Mouse (Mus musculus): ENCODE data around the gene Naa15.
A peak's percentile ranks its signal among the peaks of the same experiment; 100 is the strongest.
"Not testable (repeated sequence)": the region's sequence is repeated elsewhere in the genome, so short reads cannot be mapped to it uniquely, and the experiment has no call there.

Naa15 gene

DNA sequence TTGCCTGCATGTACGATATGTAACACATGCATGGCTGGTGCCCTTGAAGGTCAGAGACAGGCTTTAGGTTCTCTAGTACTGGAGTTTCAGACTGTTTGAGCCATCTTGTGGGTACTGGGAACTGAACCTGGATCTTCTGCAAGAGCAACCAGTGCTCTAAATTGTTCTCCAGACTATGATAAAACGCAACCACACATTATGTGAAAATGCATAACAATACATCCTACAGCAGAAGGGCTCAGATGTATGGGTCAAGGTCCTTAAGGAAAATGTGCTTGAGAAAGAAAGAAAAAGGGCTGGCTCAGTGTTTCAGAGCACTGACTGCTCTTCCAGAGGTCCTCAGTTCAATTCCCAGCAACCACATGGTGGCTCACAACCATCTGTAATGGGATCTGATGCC is 21.3 kb upstream of the Naa15 start:
- no peak for DNase-seq (ENCODE audit: low read depth, low spot score)

DNA sequence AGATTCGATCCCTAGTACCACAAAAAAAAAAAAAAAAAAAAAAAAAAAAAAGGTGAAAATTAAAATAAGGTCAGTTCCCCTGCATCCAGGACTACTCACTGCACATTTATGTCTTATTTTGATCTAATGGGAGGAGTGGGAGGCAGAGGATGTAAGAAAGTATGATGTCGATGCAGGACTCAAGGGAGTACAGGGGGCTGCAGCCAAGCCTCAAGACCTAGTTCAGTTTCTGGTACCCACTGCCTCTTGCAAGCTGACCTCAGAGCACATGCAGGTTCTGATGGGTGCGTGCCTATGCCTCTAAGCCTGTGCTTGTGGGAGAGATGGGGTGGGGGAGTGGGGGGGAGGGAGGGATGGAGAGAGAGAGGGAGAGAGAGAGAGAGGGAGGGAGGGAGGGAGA is 20.1 kb upstream of the Naa15 start:
- DNase-seq (ENCODE audit: low read depth, low spot score): no peak

DNA sequence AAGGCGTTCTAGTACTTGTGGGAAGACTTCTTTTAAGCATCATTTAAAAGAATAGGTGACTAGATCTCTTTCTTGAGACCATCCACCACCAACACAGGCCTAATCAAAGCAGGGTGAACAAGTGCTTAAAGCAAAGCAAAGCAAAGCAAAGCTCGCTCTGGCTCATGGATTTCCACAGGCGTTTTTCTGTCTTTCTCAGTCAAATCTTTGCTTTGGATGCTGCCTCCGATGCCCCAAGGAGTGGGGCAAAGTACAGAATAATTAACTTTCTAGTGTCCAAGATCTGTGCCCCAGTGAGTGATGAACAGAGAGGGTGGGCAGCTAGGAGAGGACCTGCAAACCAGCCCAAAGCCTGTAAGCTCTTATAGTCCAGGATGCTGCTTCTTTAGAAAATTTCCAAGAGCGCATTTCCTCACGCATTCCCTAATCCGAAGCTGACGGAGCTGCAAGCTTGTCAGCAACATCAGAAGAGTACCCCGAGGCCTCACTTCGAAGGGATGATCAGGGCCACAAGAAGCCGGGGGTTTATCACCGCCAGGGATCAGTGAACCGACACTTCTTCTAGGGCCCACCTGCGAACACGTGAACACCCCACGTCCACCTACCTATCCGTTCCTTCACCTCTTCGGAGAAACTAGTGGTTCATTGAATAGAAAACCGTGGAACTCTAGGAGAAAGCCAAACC is 19.3 kb upstream of the Naa15 start:
- DNase-seq (ENCODE audit: low read depth, low spot score): no peak

DNA sequence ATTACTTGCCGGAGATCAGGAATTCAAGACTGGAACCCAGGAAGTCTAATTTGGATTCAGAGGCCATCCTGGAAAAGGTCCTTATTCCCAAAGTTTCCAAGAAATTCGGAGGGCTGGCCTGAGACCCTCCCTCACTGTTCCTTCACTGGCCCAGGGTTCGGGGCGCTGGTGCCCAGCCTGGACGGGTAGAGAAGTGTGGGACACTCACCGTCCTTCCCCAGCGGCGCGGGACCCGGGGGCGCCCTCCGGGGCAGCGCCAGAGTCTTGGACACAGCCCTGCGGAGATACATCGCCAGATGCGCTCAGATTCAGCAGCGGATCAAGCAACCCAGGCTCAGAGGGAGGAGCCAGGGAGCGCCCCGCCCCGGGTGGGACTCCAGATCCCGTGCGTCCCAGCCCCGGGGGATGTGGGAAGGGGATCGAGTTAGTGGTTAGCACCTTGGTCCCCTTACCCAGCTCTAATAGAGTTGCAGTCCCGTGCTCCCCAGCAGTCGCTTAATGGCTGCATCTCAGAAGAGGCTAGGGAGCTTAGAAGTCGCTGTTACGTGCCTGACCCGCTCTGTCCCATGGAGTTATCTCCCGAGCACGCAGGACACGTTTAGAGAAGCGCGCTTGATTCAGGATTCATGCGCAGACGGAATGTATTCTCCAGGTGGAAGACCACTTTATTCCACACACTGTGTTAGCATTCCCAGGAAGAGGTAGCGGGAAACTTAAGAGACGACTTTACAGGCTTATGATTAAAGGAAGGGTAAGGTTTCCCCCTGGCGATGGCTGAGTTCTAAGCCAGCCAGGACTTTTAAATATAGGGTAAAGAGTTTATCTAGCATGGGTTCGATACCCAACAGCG is 18.5 kb upstream of the Naa15 start, which contains the start of gene Mgarp:
Gene Mgarp (minus strand): TSS at position 520 of the 850 bp plus-strand sequence.
- DNase-seq (ENCODE audit: low read depth, low spot score): peak; percentile 70

DNA sequence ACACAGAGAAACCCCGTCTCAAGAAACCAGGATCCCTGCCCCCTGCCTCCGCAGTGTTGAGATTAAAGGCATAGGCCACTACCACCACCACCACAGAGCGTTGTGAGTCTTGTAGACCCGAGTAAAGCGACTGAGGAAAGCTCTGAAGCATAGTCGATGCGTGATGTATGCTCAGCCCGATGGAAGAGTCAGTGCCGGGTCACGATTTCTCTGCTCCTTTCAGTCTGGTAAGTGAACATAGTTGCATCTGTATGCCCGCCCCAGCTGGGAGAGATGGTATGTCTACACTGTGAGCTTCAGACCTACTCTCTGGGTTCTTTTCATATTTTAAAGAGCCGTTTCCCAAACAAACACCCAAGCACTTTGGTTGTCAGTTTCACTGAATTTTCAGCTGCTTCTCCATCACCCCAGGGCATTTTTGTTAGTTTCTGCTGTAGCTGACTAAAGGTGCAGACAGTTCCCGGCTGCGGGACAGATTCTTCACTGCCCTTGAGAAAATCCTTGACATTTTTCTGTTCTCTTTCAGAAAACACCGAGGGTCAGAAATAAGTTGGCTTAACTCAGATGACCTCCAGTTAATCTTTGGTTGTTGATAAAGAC is 17.1 kb upstream of the Naa15 start:
- DNase-seq (ENCODE audit: low read depth, low spot score): no peak

DNA sequence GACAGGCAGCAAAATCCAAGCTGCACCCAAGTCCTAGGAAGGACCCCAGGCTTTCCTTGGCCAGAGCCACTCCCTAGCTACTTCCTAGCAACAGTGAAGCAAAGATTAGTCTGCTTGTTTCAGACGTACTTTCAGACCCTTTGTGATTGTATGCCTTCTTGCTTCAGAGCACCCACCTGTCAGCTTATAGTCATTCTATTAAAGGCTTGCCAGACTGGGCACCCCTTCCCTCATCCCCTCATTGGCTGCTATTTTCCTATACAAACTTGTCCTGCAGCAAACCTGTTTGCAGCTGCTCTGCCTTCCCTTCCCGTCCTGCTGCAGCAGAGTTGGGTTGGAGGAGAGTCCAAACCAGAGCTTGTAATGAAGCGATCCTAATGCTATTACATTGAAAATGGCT is 16.3 kb upstream of the Naa15 start:
- DNase-seq (ENCODE audit: low read depth, low spot score): no peak

DNA sequence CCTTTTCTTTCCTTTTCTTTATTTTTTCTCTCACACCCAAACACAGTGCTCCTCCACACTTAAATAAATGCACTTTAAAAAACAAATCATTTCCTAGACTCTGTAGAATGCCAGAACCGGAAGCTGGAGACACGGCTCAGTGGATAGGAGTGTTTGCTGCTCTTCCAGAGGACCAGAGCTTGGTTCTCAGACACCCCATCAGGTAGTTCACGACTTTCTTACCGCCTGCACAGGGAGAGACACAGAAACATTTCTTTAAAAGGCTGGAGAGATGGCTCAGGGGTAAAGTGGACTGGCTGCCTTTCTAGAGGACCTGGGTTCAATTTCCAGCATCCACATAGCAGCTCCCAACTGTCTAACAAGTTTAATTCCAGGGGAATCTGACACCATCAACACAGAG is 15.4 kb upstream of the Naa15 start:
- DNase-seq (ENCODE audit: low read depth, low spot score): no peak

DNA sequence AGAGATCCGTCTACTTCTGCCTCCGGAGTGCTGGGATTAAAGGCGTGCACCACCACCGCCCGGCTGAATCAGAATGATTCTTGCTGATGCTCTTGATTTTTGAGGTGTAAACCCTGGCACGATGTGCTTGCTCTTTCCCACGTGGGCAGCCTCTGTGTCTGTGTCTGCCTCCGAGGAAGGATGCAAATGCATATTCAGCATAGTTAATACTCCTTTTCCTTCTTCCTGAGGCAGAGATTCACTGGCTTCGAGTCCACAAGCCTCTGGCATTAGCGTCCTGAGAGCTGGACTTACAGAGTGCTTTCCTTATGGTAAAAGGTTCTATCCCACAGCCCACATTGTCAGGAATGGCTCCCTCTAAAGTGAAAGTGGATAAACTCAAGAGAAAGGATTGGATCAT is 14.3 kb upstream of the Naa15 start:
- DNase-seq (ENCODE audit: low read depth, low spot score): no peak

DNA sequence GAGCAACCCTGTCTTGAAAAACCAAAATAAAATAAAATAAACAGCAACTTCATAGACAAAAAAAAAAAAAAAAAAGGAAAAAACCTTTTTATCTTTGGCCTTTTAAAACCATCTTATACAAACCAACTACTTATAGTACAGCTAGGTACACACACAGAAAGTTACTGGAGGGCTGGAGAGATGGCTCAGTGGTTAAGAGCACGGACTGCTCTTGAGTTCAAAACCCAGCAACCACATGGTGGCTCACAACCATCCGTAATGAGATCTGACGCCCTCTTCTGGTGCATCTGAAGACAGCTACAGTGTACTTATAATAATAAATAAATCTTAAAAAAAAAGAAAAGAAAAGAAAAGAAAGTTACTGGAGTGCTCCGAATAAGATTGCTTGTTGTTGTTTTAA is 12.9 kb upstream of the Naa15 start:
- DNase-seq (ENCODE audit: low read depth, low spot score): not testable (repeated sequence)

DNA sequence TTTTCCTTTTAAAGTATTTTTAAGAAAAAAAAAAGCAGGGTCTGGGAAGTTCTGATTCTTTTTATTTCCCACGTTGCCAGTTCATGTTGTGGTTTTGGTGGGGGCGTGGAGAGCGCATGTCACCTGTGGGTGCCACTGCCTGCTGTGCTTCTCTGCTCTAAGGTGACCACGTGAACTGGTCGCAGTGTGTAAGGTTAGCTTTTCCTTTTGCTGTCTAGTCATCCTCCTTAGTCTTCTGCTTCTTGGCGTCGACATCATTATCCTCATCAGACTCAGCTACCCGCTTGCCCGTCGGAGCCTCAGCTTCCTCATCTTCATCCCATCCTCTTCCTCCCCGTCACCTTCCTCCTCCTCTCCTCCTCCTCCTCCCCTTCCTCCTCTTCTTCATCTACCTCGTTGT is 12.3 kb upstream of the Naa15 start:
- DNase-seq (ENCODE audit: low read depth, low spot score): no peak

DNA sequence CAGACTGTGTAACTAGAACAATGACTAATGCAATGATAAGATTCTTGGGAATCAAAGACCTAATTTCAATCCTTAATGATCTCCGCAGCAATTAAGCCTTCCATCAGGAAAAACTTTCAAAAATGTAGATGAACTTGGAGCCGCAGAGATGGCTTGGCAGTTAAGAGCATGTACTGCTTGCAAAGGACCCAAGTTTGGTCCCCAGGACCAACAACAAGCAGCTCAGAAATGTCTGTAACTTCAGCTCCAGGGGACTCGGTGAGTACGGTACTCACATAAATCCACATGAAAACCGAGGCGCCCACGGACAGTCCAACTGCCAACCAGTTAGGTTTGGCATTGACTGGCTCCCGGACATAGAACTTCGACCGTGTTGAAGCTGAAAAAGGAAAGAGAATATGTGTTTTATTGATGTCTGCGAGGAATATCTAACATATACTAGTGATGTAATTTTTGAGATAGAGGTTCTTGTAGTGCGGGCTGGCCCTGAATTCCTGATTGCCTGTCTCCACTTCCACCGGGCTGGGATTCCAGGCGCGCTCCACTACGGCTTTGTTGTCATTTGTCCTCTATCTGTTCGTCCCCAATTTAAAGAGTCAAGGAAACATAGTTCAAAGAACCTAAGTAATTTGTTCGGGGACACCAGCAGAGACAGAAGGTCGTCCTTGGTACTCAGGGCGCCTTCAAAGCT is 6.9 kb upstream of the Naa15 start:
- DNase-seq (ENCODE audit: low read depth, low spot score): no peak

DNA sequence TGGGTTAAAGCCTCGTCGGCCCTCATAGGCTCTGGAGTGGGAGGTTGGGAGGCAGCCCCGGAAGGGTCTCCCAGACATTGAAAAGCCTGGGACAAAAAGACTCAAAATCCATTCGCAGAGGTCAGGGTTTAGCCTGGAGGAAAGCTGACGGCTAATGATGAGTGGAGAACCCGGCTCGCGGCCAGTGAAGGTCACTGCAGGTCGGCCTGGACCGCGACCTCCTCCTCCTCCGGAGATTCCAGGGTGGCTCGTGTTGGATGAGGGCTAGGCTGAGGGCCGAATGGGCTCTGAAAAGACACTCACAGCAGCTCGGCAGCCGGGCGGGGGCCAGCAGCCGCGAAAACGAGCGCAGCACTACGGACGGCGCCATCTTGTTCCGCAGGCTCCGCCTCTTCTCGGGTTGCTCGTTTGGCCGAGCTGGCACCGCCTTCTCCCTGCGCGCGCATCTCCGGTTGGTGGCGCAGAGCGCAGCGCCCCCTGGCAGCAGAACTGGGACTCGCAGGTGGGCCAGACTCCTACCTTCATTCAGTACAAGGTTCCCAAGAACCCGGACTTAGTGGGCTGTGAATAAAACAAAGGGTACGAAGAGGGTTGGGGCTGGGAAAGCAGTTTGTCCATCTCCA is 6.3 kb upstream of the Naa15 start, which contains the start of gene Ndufc1:
Gene Ndufc1 (minus strand): TSS at position 428 of the 623 bp plus-strand sequence.
- DNase-seq (ENCODE audit: low read depth, low spot score): peak; percentile 89

DNA sequence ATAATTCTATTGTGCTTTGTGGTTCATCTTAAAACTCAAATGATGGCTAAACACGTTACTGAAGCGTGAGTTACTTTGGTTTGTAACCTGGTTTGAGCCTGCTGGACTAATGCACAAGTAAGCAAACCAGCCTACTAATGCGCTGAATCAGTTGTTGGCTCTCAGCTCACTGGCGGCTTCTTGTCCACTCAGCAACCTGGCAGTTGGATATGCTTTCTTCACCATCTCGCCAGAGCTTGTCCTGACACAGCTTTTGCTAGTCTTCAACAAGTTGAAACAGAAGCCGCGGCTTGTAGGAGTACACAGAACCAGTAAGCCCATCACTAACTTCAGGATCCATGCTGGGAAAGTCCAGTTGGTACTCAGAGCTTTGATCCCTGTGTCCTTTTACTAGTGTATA is 2.5 kb upstream of the Naa15 start:
- DNase-seq (ENCODE audit: low read depth, low spot score): no peak

DNA sequence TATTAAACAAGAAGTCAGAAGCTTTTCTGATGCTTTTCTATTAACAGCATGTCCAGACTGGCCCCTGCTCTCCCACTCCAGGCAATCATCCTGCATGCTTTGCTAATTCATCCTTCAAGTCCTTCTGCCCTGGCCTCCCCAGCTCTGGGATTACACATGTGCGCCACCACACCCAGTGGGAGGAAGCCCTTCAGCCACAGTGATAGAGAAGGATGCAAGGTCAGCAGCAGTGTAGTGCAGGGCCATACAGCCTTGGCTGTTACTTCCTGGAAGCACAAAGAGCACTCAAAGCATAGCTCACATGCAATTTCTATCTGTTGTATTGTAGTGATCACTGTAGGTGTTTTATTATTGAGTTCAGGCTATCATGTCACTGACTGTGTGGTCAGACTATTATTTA is 1.7 kb upstream of the Naa15 start:
- no peak for DNase-seq (ENCODE audit: low read depth, low spot score)

DNA sequence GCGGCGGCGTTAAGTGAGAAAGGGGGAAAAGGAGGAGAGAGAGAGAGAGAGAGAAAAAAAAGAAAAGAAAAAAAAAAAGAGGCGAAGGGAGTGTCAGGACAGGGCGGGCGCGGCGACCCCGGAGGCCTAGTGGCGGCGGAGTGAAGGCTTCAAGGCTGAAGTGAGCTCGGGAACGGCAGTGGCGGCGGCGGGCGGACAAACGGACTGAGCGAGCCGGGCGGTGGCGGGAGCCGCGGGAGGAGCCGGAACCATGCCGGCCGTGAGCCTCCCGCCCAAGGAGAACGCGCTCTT is 1.1 kb downstream of the Naa15 start:
- no peak for DNase-seq (ENCODE audit: low read depth, low spot score)

DNA sequence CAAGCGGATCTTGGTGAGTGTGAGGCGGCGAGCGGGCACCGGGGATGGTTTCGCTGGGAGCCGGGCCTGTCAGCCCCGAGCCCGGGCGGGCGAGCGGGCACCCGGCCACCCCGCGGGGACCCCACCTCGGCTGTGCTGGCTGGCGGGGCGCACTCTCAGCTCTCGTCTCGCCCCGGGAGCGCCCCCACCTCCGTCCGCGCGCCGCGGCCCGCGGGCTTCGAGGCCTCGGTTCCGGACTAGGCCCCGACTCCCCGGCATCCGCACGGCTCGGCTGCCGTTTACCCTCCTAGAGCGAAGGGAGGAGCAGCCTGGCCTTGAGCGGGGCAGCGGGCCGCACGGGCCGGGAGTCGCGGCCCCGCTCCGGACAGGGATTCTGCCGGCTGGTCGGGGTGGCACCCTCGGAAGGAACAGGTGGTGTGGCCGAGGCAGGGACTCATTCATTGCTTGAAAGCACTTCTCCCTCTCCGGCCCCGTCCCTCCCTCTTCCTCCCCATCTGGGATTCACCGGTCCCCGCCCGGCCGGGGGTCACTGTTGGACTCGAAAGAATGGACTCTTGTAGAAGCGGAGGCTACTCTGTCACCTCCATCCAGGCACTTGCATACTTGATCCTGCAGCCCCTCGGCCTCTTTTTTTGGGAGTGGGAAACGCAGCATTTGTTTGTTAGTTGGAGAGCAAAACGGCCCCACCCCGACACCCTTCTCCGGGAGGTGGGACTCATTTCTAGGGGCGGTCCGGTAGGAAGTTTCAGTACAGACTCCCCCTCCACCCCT is 1.6 kb downstream of the Naa15 start:
- DNase-seq (ENCODE audit: low read depth, low spot score): no peak

DNA sequence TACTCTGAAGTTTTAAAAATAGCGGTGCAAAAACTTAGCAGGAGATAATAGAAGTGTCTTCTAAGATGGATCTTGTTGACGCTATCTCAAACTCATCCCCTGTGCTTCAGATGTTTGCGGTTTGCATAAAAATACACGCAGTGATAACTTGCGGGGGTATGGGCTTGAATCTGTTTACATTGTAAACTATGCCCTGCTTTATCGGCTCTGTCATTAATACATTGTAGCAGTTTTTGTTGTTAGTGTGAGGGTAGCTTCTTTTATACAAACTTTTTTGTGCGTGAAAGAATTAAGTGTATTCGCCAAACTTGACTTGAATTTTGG is 2.1 kb downstream of the Naa15 start:
- no peak for DNase-seq (ENCODE audit: low read depth, low spot score)

DNA sequence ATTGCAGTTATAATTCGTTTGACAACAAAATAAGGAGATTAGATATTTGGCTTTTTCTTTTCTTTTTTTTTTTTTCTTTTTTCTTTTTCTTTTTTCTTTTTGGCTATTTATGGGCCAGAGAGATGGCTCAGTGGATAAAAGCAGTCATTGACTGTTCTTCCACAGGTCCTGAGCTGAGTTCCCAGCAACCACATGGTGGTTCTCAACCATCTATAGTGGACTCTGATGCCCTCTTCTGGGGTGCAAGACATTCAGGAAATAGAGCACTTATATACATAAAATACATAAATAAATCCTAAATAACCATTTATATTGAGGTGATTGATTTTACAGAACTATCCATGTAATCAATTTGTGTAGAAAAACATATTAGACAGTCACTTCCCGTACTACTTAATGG is 2.5 kb downstream of the Naa15 start:
- DNase-seq (ENCODE audit: low read depth, low spot score): no peak

DNA sequence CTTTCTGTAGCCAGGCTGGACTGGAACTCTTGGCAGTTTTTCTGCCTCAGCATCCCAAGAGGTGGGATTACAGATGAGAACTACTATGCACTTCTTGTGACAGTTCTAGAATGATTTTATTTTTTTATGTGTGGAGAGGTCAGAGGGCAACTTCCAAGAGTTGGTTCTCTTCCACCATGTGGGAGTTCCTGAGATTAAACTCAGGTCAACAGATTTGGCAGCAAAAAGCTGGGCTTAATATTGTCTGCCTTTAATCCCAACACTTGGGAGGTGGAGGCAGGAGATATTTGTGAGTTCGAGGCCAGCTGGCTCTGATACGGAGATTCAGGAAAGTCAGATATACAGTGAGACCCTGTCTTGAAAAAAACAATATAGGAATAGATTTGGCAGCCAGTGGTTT is 3.0 kb downstream of the Naa15 start:
- DNase-seq (ENCODE audit: low read depth, low spot score): no peak

DNA sequence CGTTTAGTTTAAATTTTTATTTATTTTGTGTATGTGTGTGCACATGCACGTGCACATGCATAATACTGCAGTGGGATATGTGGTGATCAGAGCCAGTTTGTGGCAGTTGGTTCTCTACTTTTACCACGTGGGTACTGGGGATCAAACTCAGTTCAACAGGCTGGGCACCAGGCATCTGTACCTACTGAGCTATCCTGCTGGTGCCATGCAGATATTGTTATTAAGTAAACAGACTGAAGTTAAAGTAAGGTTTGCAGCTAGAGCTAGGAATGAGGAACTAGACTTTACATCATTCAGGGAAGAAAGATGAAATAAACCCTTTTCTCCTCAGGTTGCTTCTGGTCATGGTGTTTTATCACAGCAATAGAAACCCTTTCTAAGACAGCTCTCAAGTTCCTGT is 7.0 kb downstream of the Naa15 start:
- DNase-seq (ENCODE audit: low read depth, low spot score): no peak

DNA sequence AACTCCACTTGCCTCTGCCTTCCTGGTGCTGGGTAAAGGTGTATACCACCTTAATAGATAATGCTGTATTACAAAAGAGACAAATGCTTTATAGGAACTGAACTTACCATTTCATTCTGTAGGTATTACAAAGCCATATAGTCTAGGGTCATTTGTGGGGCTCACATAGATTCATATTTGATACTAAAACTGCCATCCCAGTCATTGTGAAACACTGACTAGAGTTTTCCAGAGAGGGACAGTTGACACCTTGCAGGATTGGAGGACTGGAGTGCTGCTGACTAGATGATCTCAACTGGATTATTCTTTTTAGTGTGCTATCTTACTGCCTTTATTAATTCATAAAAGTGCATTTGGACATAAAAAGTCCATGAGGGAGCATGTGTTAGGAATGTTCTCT is 10.4 kb downstream of the Naa15 start:
- no peak for DNase-seq (ENCODE audit: low read depth, low spot score)

All from retina, postnatal 7 days (tissue).